Mouse (Mus musculus) mouse trophoblast stem cell (cell line): Measurements from ENCODE around the gene Usp21.
"Not testable (repeated sequence)": the region's sequence is repeated elsewhere in the genome, so short reads cannot be mapped to it uniquely, and the experiment has no call there.

Experiments used
- in situ Hi-C, 2 experiments: fragments of 300-500 bp; cut with MseI, MboI; formaldehyde crosslinking; loops; 2 replicates in 1 of 2; 3 replicates in 1 of 2; pipeline ENCODE4 v1.15.1; 2025

The Usp21 gene

DNA sequence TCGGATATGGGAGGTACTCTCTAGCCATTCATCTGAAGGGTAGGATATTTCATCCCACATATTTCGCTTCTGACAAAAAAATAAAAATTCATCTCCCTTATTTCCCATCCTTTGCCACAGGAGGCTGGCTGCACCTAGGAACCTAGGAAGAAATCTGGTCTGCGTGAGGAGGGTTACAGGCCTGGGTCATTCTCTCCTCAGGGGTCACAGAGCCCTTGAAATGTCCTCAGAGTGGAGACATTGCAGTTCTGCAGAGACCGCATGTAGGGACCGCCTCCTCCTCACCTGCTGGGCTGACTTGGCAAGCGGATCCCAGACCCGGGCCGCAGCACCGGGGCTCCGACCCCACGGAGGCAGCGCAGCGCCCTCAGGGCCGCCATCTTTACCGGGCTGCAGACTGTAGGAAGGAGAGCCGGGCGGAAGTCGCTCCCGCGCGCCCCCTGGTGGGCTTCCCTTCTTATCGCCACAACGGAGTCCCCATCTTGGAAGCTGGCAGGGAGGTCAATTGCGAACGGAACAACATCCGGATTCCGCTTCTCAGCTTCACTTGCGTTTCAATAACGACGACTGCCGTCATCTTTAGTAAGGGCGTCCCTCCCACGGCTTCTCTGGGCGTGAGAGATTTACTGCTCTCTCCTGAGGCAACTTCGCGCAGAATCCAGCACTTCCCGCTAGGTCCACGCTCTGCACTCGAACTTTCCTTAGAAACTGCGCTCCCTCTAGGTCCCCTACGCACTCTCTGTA lies 40.9 kb downstream of the Usp21 start:
- in situ Hi-C loops = no loop called here

DNA sequence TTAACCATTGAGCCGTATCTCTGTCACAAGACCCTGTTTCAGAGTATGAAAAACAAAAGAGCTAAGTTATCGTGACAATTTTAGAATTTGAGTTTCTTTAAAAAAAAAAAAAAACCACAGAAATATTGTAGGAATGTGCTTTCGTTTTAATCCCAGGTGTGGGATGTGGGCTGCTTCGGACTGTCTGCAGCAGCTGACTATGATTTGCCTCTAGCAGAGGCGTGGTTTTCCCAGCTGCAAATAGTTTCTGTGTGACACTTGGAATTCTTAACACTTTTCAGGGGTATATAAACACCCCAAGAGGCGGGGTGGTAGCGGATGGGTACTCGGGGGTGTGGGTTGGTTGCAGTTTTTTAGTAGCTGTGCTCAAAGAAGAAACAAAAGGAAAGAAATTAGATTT lies 42.4 kb downstream of the Usp21 start:
- in situ Hi-C loops = no loop called here

DNA sequence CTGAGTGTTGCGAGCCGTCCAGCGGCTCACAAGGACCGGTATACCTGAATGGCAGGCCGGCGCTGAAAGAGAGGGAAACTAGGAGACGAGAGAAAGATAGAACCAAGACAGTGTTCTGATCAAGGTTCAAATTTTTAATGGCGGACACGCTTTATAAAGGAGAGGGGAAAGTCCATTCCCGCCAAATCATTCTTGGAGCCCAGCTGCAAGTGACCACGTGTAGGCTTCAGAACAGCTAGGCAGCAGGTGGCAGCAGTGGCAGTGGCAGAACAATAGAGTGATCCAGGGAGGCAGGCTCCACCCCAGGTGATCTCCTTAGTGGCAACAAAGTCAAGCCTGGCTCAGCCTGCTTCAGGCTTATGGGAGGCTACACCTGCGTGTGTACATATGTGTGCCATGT lies 45.8 kb downstream of the Usp21 start:
- in situ Hi-C loops = not testable (repeated sequence)

GRCm38 (mm10) chr1:171240911-171241310 lies 46.9 kb downstream of the Usp21 start:
- in situ Hi-C loops = no loop called here

DNA sequence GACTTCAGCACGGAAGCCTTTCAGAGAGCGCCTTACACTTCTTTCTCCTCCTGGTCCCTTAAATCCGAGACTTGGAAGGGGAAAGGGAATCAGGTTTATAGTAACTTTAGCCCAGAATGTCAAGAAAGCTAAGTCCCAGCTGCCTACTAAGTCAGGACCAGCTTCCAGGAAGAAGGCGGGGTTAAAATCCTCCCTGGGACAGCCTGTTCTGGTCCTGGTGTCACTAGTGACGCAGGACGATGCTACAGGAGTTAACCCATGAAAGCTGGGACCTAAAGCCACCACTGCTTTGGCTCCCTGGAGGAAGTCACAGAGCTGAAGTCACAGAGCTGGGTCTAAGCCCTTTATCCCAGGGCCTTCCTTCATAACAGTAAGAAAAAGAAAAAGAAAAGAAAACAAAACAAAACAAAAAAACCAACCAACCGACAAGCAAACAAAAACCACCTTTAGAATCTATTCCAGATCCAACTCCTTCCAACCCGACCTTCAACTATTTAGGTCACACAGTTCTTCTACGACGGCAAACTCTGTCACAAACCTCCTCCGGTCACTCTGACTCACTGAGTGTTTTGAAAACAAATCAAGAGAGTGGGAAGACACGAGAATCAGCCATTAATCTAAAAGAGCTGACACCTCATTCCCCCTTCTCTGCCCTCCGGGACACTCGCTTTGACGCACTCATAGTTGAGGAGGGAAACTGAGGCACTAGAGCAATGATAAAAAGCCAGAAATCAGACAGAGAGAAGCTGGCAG lies 47.6 kb downstream of the Usp21 start:
- in situ Hi-C loops = no loop called here

DNA sequence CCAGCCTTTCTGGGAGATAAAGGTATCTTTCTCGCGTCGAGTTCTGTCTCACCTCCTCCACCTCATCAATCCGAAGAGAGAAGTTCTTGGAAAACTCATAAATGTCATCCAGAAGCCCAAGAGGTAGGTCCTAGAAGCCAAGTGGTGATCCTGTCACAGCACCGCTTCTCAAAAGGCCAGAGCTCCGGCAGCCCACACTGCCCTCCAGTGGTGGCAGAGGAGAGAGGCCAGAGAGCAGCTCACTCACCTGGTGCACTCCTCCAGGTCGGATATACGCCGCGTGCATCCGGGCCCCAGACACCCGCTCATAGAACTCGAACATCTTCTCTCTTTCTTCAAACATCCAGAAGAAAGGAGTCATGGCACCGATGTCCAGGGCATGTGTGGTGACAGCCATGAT lies 49.3 kb downstream of the Usp21 start:
- in situ Hi-C loops = no loop called here

GRCm38 (mm10) chr1:171237438-171237837 lies 50.4 kb downstream of the Usp21 start:
- in situ Hi-C loops = no loop called here

DNA sequence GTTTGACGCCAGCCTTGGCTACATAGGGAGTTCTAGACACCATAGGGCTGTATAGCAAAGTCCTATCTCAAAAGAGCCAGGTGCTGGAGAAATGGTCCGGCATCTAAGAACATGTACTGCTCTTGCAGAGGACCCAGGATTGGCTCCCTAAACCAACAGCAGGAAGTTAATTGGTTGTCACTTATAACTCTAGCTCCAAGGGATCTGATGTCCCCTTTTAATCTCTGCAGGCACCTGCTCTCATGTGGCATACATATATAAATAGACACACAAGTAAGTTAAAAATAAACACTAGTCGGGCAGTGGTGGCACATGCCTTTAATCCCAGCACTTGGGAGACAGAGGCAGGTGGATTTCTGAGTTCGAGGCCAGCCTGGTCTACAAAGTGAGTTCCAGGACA lies 52.0 kb downstream of the Usp21 start:
- in situ Hi-C loops = no loop called here

GRCm38 (mm10) chr1:171234538-171234937 lies 53.3 kb downstream of the Usp21 start:
- in situ Hi-C loops = no loop called here

DNA sequence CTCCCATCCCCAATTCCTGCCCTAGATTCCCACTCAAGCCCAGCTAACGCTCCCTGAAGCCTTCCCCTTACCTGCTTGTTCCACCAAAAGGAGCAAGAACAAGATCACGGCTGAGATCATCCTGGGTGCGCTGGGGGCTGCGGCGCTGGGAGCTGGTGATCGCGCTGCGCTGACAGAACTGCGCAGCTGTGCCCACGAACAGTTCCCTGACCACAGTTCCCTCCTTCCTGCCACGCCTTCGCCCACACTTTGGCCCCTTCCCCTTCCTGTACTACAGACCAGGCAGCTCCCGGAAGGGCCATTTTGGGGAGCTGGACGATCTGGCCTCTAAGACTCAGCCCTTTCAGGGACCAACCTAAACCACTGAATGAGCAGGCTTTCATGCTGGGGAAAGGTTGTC lies 53.7 kb downstream of the Usp21 start, which contains the start of gene Fcer1g:
TSS of gene Fcer1g (minus strand) at position 240 of the 400 bp plus-strand sequence.
- in situ Hi-C loops = no loop called here

- in situ Hi-C loops = no loop called here
Observed at GRCm38 (mm10) chr1:171232800-171233730, 54.7 kb downstream of the Usp21 start.

DNA sequence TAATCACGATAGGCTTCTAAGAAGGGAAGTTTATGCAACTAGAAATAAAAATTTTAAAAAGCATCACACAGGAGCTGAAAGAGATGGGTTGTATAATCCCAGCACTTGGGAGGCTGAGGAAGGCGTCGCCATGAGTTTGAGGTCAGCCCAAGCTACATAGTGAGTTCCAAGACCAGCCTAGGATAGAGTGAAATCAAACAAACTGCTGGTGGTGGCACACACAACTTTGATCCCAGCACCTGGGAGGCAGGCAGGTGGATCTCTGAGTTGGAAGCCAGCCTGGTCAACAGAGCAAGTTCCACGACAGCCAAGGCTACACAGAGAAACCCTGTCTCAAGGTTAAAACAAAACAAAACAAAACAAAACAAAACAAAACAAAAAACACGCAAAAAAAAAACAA lies 55.4 kb downstream of the Usp21 start:
- in situ Hi-C loops = no loop called here
